In the genomic region with DNA sequence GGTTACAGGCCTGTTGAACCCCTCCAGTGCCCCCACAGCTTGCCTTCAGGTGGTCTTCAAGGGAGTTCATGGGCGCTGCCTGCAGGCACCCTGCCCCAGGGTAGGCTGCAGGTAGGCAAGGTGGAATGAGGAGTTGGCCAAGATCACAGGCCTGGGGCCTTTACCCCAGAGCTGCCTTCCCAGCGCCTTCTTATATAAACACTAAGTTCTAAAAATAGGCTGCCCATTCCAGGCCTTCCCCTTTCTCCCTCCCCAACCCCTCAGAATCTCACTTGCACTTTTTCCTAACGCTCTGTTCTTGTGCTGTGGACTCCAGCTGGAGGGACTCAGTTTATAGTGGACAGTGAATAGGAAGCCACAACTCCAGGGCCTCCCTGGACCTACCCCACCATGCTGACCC, we compare ENCODE assay signal across 13 mouse cellular contexts.
DNase-seq lines count a peak whose midpoint lies in the region; ATAC-seq and TF ChIP-seq lines count a peak whose summit lies in the region.
"Had no signal": no experiment of that assay in that cellular context is flagged by ENCODE, and none has a peak within 500 bp of the region (broad histone marks: within the 10 kb centered on the region; RNA-seq: fewer than 3 reads in every experiment).

No protein-coding gene starts in this region.

- no peak for TF ChIP-seq POLR2A in thymus, adult 2 months (IDR thresholded peaks at IDR 0.05; ENCODE audit: control insufficient read depth, extremely low read depth, insufficient read depth, low read length, poor library complexity)

- no peaks in the 10 kb centered on the region for H3K36me3 ChIP-seq in heart, postnatal 0 days (replicated peaks; ENCODE audit: control insufficient read depth, insufficient read depth, low read length)
- H3K36me3 ChIP-seq in lung, embryonic 14.5 days (ENCODE audit: insufficient read depth): no peaks in the 10 kb centered on the region
- H3K36me3 ChIP-seq in stomach, embryonic 16.5 days (ENCODE audit: control insufficient read depth, insufficient read depth, low read length): no peaks in the 10 kb centered on the region
- no peaks in the 10 kb centered on the region for H3K36me3 ChIP-seq in thymus, adult 2 months (ENCODE audit: control insufficient read depth, insufficient read depth, low read length)
- H3K36me3 ChIP-seq: embryonic facial prominence, embryonic 15.5 days; hindbrain, embryonic 13.5 days had no signal

- no peak overlapping the region for H3K4me3 ChIP-seq in heart, postnatal 0 days (ENCODE audit: low read depth, low read length)
- no peak overlapping the region for H3K4me3 ChIP-seq in lung, embryonic 14.5 days (ENCODE audit: low read depth, low read length)
- no peak overlapping the region for H3K4me3 ChIP-seq in stomach, embryonic 16.5 days (replicated peaks; ENCODE audit: low read length)
- H3K4me3 ChIP-seq in thymus, adult 2 months (ENCODE audit: control insufficient read depth, insufficient read depth, low read length): no peak overlapping the region
- H3K4me3 ChIP-seq: embryonic facial prominence, embryonic 15.5 days; hindbrain, embryonic 13.5 days had no signal

- WGBS in heart, postnatal 0 days: 19% methylated on average over 3 of the region's 3 CpGs
- WGBS in lung, embryonic 14.5 days: 31% methylated on average over 3 of the region's 3 CpGs
- WGBS in stomach, embryonic 16.5 days: 25% methylated on average over 3 of the region's 3 CpGs
- WGBS in thymus, adult 2 months: 68% methylated on average over 3 of the region's 3 CpGs

- no peak overlapping the region for H3K4me2 ChIP-seq in heart, postnatal 0 days (ENCODE audit: low read depth, low read length)
- H3K4me2 ChIP-seq in lung, embryonic 14.5 days: no peak overlapping the region
- H3K4me2 ChIP-seq in stomach, embryonic 16.5 days (ENCODE audit: low read depth, low read length): no peak overlapping the region
- H3K4me2 ChIP-seq: embryonic facial prominence, embryonic 15.5 days; hindbrain, embryonic 13.5 days had no signal

- no peaks in the 10 kb centered on the region for H3K27me3 ChIP-seq in heart, postnatal 0 days (ENCODE audit: control insufficient read depth, insufficient read depth, low read length)
- H3K27me3 ChIP-seq in lung, embryonic 14.5 days (ENCODE audit: insufficient read depth, low read length): no peaks in the 10 kb centered on the region
- no peaks in the 10 kb centered on the region for H3K27me3 ChIP-seq in stomach, embryonic 16.5 days (ENCODE audit: control insufficient read depth, insufficient read depth, low read length)
- no peaks in the 10 kb centered on the region for H3K27me3 ChIP-seq in thymus, adult 2 months (ENCODE audit: control insufficient read depth, insufficient read depth, low read length)
- H3K27me3 ChIP-seq: embryonic facial prominence, embryonic 15.5 days; hindbrain, embryonic 13.5 days had no signal

- no peak for TF ChIP-seq CTCF in heart, postnatal 0 days (IDR thresholded peaks at IDR 0.05; ENCODE audit: low read depth)
- TF ChIP-seq CTCF in lung, embryonic 14.5 days (IDR thresholded peaks at IDR 0.05; ENCODE audit: low read depth): no peak
- TF ChIP-seq CTCF in thymus, adult 2 months (IDR thresholded peaks at IDR 0.05; ENCODE audit: borderline replicate concordance, control insufficient read depth, extremely low read depth, insufficient read depth, low read length, poor library complexity): no peak

- DNase-seq in kidney, adult 9 months: peak; percentile 36
- no peak for DNase-seq in kidney, adult 18-20 months
- peak; percentile 78 for DNase-seq in heart, postnatal 0 days (ENCODE audit: low spot score)
- peak; percentile 51 for DNase-seq in lung, embryonic 14.5 days
- DNase-seq in thymus, adult 2 months: no peak
- no peak for DNase-seq in cerebellum, adult 11 months
- DNase-seq in right cerebral cortex, postnatal 36 days (ENCODE audit: low spot score in 2 of 2): no peak
- DNase-seq: cerebellum, postnatal 14 days had no signal

- TF ChIP-seq EP300 in heart, postnatal 0 days (IDR thresholded peaks at IDR 0.05; ENCODE audit: low read depth): no peak

- ATAC-seq in heart, postnatal 0 days (ENCODE audit: insufficient read depth, low read depth): peak; percentile 28; the same call in 1 of the 2 replicates
- ATAC-seq in lung, embryonic 14.5 days (ENCODE audit: insufficient read depth): no peak
- peak; percentile 12; the same call in 1 of the 2 replicates for ATAC-seq in stomach, embryonic 16.5 days (ENCODE audit: insufficient read depth, low FRiP score)
- ATAC-seq: midbrain, embryonic 16.5 days had no signal

- H3K9me3 ChIP-seq in heart, postnatal 0 days (replicated peaks; ENCODE audit: control insufficient read depth, low read length): no peaks in the 10 kb centered on the region
- H3K9me3 ChIP-seq in lung, embryonic 14.5 days (ENCODE audit: low read depth, low read length): no peaks in the 10 kb centered on the region
- no peaks in the 10 kb centered on the region for H3K9me3 ChIP-seq in stomach, embryonic 16.5 days (replicated peaks; ENCODE audit: control insufficient read depth, low read length)
- H3K9me3 ChIP-seq: embryonic facial prominence, embryonic 15.5 days; hindbrain, embryonic 13.5 days had no signal

- peak overlapping the region; percentile 82 for H3K27ac ChIP-seq in heart, postnatal 0 days (ENCODE audit: low read depth)
- peak overlapping the region; percentile 51; the same call in 1 of the 2 replicates for H3K27ac ChIP-seq in lung, embryonic 14.5 days (ENCODE audit: low read depth)
- H3K27ac ChIP-seq in stomach, embryonic 16.5 days (ENCODE audit: low read length): peak overlapping the region; percentile 81
- H3K27ac ChIP-seq in thymus, adult 2 months (ENCODE audit: control insufficient read depth, insufficient read depth, low read length): no peak overlapping the region
- H3K27ac ChIP-seq: embryonic facial prominence, embryonic 15.5 days; hindbrain, embryonic 13.5 days; liver, embryonic 14.5 days had no signal

- H3K4me1 ChIP-seq in heart, postnatal 0 days (ENCODE audit: control insufficient read depth, insufficient read depth): peaks cover 37% of the 10 kb centered on the region
- H3K4me1 ChIP-seq in lung, embryonic 14.5 days (ENCODE audit: insufficient read depth): peaks cover 31% of the 10 kb centered on the region; the same call in 1 of the 2 replicates
- peaks cover 38% of the 10 kb centered on the region for H3K4me1 ChIP-seq in stomach, embryonic 16.5 days (ENCODE audit: control insufficient read depth, insufficient read depth, low read length)
- H3K4me1 ChIP-seq in thymus, adult 2 months (replicated peaks; ENCODE audit: control insufficient read depth, insufficient read depth, low read length): no peaks in the 10 kb centered on the region

- H3K9ac ChIP-seq in heart, postnatal 0 days (replicated peaks; ENCODE audit: low read depth, low read length): no peak overlapping the region
- H3K9ac ChIP-seq in lung, embryonic 14.5 days: no peak overlapping the region
- H3K9ac ChIP-seq in stomach, embryonic 16.5 days (ENCODE audit: low read length): no peak overlapping the region; the same call in 1 of the 2 replicates
- H3K9ac ChIP-seq: embryonic facial prominence, embryonic 15.5 days; hindbrain, embryonic 13.5 days; liver, embryonic 14.5 days had no signal

Comparison
In these comparisons a context has a peak if more than half of its experiments do, and no peak if none do; other contexts are left out.
1. DNase-seq: peak in kidney, adult 9 months (single experiment), heart, postnatal 0 days (single experiment) and lung, embryonic 14.5 days (single experiment); none in kidney, adult 18-20 months (single experiment), thymus, adult 2 months (single experiment), cerebellum, adult 11 months (single experiment) and right cerebral cortex, postnatal 36 days (0 of 2).